Mouse (Mus musculus): ENCODE measurements around the gene Amph.

- no peak for TF ChIP-seq CTCF (conservative IDR thresholded peaks at IDR 0.05; ENCODE audit: insufficient read depth, insufficient read length, low read depth, low read length)
- no peak for TF ChIP-seq POLR2A (IDR thresholded peaks at IDR 0.05; ENCODE audit: low read depth, low read length)
These were observed 179.0 kb downstream of the Amph start for GRCm38 (mm10) chr13:19126912-19127552.
